Mouse (Mus musculus): ENCODE measurements at regions not wholly inside any gene's neighbourhood (a gene's known extent, or its start where the extent isn't known, plus 50 kb on each side); places are given as distances from the start of the nearest gene placed in this dataset.

- TF ChIP-seq TAL1 (conservative IDR thresholded peaks at IDR 0.05; ENCODE audit: low read depth, low read length) (no peak), CTCF (IDR thresholded peaks at IDR 0.05; ENCODE audit: low read depth, low read length) (no peak), POLR2AphosphoS5 (IDR thresholded peaks at IDR 0.05; ENCODE audit: insufficient replicate concordance, low read depth, low read length) (no peak), GATA1 (IDR thresholded peaks at IDR 0.05; ENCODE audit: borderline replicate concordance, low read length) (no peak)
These were observed 64.2 kb upstream of the Irx6 start for GRCm38 (mm10) chr8:92609908-92610307.
